Mouse (Mus musculus) forebrain, embryonic 15.5 days (tissue): Measurements from ENCODE around the gene Thap3. TPM values are rescaled to one million over a fixed set of nuclear protein-coding genes. Genes with fewer than 3 reads are reported as not detected.

Source experiments
- ATAC-seq: fragments of 200-750 bp; cut with Nextera tagmentation; replicated peaks from 2 replicates; pipeline ENCODE4 v1.8.0; 2017; ENCODE audit warnings: mild to moderate bottlenecking, moderate TSS enrichment, moderate library complexity
- H3K27ac ChIP-seq: fragments of 300-500 bp; sonication (generic); replicated peaks from 2 replicates; pipeline ENCODE4 v1.5.1; 2015; ENCODE audit warnings: mild to moderate bottlenecking, inconsistent platforms
- H3K27me3 ChIP-seq: fragments of 300-500 bp; sonication (generic); 2 replicates; pipeline ENCODE4 v1.6.1; 2015; ENCODE audit warnings: inconsistent platforms
- H3K36me3 ChIP-seq: fragments of 300-500 bp; sonication (generic); 2 replicates; pipeline ENCODE4 v1.6.1; 2015; ENCODE audit warnings: mild to moderate bottlenecking, inconsistent platforms
- H3K4me1 ChIP-seq: fragments of 300-500 bp; sonication (generic); 2 replicates; pipeline ENCODE4 v1.6.1; 2015; ENCODE audit warnings: inconsistent platforms
- H3K4me2 ChIP-seq: fragments of 300-500 bp; sonication (generic); replicated peaks from 2 replicates; pipeline ENCODE4 v1.6.1; 2015; ENCODE audit warnings: mild to moderate bottlenecking, inconsistent platforms
- H3K4me3 ChIP-seq: fragments of 300-500 bp; sonication (generic); 2 replicates; pipeline ENCODE4 v1.5.1; 2015; ENCODE audit warnings: mild to moderate bottlenecking, inconsistent platforms
- H3K9ac ChIP-seq: fragments of 300-500 bp; sonication (generic); replicated peaks from 2 replicates; pipeline ENCODE4 v1.6.1; 2015; ENCODE audit warnings: mild to moderate bottlenecking, inconsistent platforms
- H3K9me3 ChIP-seq: fragments of 300-500 bp; sonication (generic); 2 replicates; pipeline ENCODE4 v1.6.1; 2016; ENCODE audit warnings: inconsistent platforms
- WGBS: fragments of 180-500 bp; shearing (Covaris S2); methylation state at CpG from one replicate; pipeline ENCODE4 v1.1.7; 2015; ENCODE audit warnings: mixed read lengths; 5-methylcytosine and 5-hydroxymethylcytosine counted together
- polyA plus RNA-seq: library from polyadenylated mRNA; unstranded; fragments of >200 nt; fragmentation: Nextera tagmentation; extraction: Ambion mirVana; gene quantifications from 2 replicates; pipeline ENCODE4 v1.2.1, GENCODE M21; 2015

Gene Thap3
- polyA plus RNA-seq, 1 experiment from 2014 or later = 41.6 TPM

DNA sequence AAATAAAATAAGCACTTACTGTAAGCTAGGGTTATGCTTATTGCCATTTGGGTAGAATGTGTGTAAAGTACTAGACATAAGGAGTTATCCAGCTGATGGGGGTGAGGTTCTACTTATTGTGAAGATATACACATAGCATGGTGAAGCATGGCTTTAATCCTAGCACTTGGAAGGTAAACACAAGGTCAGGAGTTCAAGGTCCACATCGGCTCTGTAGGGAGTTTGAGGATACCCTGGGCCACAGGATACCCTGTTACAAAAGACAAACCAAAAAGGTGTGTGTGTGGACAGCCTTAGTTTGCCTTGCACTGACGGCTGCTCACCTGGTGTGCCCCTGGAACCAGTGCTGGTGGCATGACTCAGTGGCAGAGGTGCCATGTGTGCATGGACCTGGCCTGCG is 50.7 kb downstream of the Thap3 start:
- Histone ChIP-seq H3K4me2 (no peak overlapping the region), H3K4me3 (no peak overlapping the region), H3K4me1 (peaks cover 20% of the 10 kb centered on the region), H3K9ac (no peak overlapping the region), H3K9me3 (no peaks in the 10 kb centered on the region), H3K27me3 (no peaks in the 10 kb centered on the region), H3K36me3 (no peaks in the 10 kb centered on the region), H3K27ac (no peak overlapping the region)
- 92% methylated on average over 3 of the region's 3 CpGs for WGBS
- ATAC-seq = no peak

DNA sequence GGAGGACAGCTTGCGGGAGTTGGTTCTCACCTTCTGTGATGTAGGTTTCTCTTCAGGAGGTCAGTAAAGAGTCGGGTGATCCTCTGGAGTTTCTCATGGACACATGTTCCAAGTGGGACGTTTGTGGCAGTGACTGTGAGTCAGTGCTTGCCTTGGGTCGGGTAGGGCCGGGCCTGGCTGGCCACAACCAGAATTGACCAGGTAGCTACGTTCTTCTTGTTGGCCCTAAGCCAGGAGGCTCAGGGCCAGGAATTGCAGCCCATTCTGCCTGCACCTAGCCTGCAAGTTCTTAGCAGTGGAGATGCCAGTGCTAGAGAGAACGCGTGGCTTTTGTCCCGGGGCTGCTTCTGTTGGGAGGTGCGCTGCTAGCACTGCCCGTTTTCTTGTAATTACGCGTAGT is 51.4 kb downstream of the Thap3 start:
- Histone ChIP-seq H3K27ac (no peak overlapping the region), H3K4me2 (no peak overlapping the region), H3K9ac (no peak overlapping the region), H3K36me3 (no peaks in the 10 kb centered on the region), H3K4me3 (no peak overlapping the region), H3K9me3 (no peaks in the 10 kb centered on the region), H3K27me3 (no peaks in the 10 kb centered on the region), H3K4me1 (peaks cover 20% of the 10 kb centered on the region)
- no peak for ATAC-seq
- WGBS = 87% methylated on average over 13 of the region's 13 CpGs

DNA sequence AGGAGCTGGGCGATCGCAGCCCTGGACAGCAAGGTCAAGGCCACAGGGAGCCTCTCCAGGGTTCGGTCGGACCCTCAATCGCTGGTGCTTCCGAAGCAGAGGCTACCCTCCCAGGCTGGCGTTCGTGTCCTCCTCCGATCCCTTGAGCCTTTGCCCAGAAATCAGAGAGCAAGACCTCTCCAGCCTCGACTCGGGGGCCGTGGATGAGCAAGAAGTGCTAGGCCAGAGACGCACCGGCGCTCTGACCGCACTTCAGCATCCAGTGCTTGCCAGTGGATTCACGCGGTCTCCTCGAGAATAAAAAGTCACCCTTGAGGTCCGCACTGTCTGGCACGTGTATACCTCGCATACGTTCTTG is 54.6 kb downstream of the Thap3 start:
- Histone ChIP-seq H3K9me3 (no peaks in the 10 kb centered on the region), H3K4me1 (peaks cover 20% of the 10 kb centered on the region), H3K27me3 (no peaks in the 10 kb centered on the region), H3K9ac (peak overlapping the region; percentile 86), H3K27ac (no peak overlapping the region), H3K36me3 (no peaks in the 10 kb centered on the region), H3K4me3 (peak overlapping the region; percentile 68), H3K4me2 (peak overlapping the region; percentile 99)
- WGBS = under 1% methylated on average over 23 of the region's 23 CpGs
- ATAC-seq = no peak

DNA sequence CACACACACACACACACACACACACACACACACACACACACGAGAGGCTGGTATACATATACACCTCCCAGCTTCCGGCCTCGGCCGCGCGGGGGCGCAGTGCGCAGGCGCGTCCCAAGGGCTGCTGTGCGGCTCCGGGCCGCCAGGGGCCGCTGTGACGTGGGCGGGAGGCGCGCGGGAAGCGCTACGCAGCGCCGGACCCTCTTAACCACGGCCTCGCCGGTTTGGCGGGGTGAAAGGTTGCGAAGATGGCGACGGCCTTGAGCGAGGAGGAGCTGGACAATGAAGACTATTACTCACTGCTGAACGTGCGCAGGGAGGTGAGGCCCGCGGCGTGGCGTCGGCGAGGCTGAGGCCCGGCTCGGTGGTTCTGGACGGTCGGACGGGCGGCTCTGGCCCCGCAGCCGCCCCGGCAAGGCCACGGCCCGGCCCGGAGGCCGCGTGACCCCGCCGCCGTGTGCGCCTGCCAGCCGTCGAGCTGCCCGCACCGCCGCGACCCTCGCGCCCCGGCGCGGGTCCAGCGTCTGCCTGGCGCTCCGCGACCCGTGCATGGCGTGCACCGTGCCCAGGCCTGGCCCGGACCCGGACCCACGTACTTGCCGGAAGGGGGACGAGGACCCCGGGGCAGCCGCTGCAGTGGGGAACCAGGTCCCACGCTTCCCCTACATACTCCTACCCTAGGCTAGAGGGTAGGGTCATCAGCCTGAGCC is 55.1 kb downstream of the Thap3 start, which contains the start of gene Dnajc11:
Dnajc11 (plus strand) TSS at position 187 of the 710 bp plus-strand sequence.
- under 1% methylated on average over 82 of the region's 83 CpGs for WGBS
- Histone ChIP-seq H3K27ac (peak within 1 kb of the TSS; percentile 36), H3K4me3 (peak within 1 kb of the TSS; percentile 68), H3K9me3 (no peaks in the 10 kb centered on the region), H3K4me1 (peaks cover 20% of the 10 kb centered on the region), H3K27me3 (no peaks in the 10 kb centered on the region), H3K9ac (peak within 1 kb of the TSS; percentile 86), H3K4me2 (peak within 1 kb of the TSS; percentile 99), H3K36me3 (no peaks in the 10 kb centered on the region)
- peak; percentile 90 for ATAC-seq

Other genes starting within 250 kb of the Thap3 start
- 130 and 141 TPM in 2 replicates for gene Camta1, start 127.1 kb downstream of the Thap3 start, polyA plus RNA-seq
- gene Dnajc11, start 55.3 kb downstream of the Thap3 start, polyA plus RNA-seq = 81.1 and 82.4 TPM in 2 replicates
- gene Phf13, start 7.3 kb upstream of the Thap3 start, polyA plus RNA-seq = 19.5 and 21.8 TPM in 2 replicates
- gene Klhl21, start 19.8 kb upstream of the Thap3 start, polyA plus RNA-seq = 3.0 and 3.5 TPM in 2 replicates
- gene Zbtb48, start 38.7 kb upstream of the Thap3 start, polyA plus RNA-seq = 18.0 and 21.5 TPM in 2 replicates
- 1.5 TPM in 2 replicates for gene Tas1r1, start 49.6 kb upstream of the Thap3 start, polyA plus RNA-seq
- 26.4 and 27.9 TPM in 2 replicates for gene Nol9, start 50.3 kb upstream of the Thap3 start, polyA plus RNA-seq
- 9.3 and 10.9 TPM in 2 replicates for gene Plekhg5, start 83.5 kb upstream of the Thap3 start, polyA plus RNA-seq
- gene Tnfrsf25, start 126.9 kb upstream of the Thap3 start, polyA plus RNA-seq = 0.53 and 1.0 TPM in 2 replicates
- gene Espn, start 163.4 kb upstream of the Thap3 start, polyA plus RNA-seq = 0.09 and 0.10 TPM in 2 replicates
- not detected in 2 replicates for gene Hes2, start 169.9 kb upstream of the Thap3 start, polyA plus RNA-seq
- gene Acot7, start 189.1 kb upstream of the Thap3 start, polyA plus RNA-seq = 210 and 219 TPM in 2 replicates